Mouse (Mus musculus) Patski (cell line): ENCODE data around the gene Wfdc1. TPM values are rescaled to one million over a fixed set of nuclear protein-coding genes. Genes with fewer than 3 reads are reported as not detected.

Source experiments
- ATAC-seq: fragments of 100-300 bp; one replicate; pipeline ENCODE4 v1.8.0; 2021
- CTCF ChIA-PET: fragments of 350-600 bp; sonication (Branson Sonifier 250); formaldehyde crosslinking; loops from one replicate; lab custom pipeline; 2022; ENCODE audit warnings: inconsistent platforms; lab: Charles Lee
- POLR2A ChIA-PET: fragments of 350-600 bp; sonication (Branson Sonifier 250); formaldehyde crosslinking; loops from one replicate; lab custom pipeline; 2022; ENCODE audit warnings: antibody characterized with exemption, inconsistent platforms; lab: Charles Lee
- DNase-seq: peaks from one replicate; pipeline ENCODE4 v3.0.0-alpha.2; 2011; ENCODE audit warnings: low read depth, low spot score
- H3K27me3 ChIP-seq: fragments of 371-371 bp; one replicate; pipeline ENCODE4 v1.5.1; 2021
- CTCF ChIP-seq: fragments of 100-300 bp; IDR thresholded peaks from one replicate; pipeline ENCODE4 v1.5.1; 2021
- in situ Hi-C: fragments of 300-500 bp; cut with MboI; formaldehyde crosslinking; loops from 3 replicates; pipeline ENCODE4 v1.11.1; 2018; ENCODE audit warnings: low pct_unique_long_range_greater_than_20kb, mixed read lengths
- polyA plus RNA-seq: library from polyadenylated mRNA; unstranded; gene quantifications from one replicate; pipeline ENCODE4 v1.2.3, GENCODE M21; 2021

The Wfdc1 gene
- polyA plus RNA-seq, 1 experiment from 2014 or later: not detected

- CTCF ChIA-PET: interaction anchor here (0.8 to 2.9 kb wide), 25 partner anchors 10 to 264 kb away, joined by 3 to 27 read pairs (median 4); partner anchors contain the start of genes Kcng4, Taf1c and Tldc1
- POLR2A ChIA-PET: no interaction called here
- peak; percentile 97 for TF ChIP-seq CTCF
- peak; percentile 50 for ATAC-seq
- in situ Hi-C loops: loop anchor here (5.0 to 25.0 kb wide), 3 partner anchors 229 to 411 kb away; partner anchors contain the start of gene Necab2
- DNase-seq: peak; percentile 44
- peaks cover 12% of the 10 kb centered on the region for H3K27me3 ChIP-seq
Measured at GRCm38 (mm10) chr8:119676389-119676788, 10.2 kb downstream of the Wfdc1 start.

DNA sequence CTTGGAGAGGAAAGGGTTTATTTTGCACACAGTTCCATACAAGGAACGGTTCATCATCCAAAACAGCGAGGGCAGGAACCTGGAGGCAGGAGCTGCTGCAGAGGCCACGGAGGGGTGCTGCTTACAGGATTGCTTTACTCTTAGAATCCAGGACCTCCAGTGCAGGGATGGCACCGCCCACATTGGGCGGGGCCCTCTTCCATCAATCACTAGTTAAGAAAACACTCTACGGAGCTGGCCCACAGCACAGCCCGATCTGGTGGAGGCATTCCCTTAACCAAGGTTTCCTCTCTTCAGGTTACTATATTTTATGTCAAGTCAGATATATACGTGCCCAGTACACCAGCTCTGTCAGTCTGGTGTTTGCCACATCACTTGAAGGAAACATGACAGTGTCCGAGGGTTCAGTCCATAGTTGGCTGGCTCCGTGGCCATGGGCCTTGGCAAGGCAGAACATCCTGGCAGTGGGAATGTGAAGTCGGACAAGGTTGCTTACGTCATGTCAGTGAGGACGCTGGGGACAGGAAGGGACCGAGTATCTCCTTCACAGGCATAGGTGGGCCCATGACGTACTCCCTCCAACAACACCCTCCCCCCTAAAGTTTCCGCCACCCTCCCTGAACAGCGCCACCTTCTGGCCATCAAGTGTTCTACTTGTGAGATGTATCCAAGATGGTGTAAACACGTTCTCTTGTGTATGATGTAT is 12.1 kb downstream of the Wfdc1 start:
- POLR2A ChIA-PET: no interaction called here

DNA sequence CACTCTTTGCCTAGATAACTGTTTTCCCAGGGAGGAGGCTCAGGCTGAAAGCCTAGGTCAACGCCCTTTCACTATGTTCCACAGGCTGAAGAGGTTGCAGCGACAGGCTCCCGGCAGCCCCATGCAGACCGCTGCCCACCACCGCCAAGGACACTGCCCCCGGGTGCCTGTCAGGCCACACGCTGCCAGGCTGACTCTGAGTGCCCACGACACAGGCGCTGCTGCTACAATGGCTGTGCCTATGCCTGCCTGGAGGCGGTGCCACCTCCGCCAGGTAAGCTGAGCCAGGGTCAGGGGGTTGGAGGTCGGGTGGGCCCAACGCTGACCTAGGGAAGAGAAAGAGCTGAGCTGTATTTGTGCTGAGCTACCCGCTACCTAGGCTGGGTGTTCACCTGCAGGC is 13.0 kb downstream of the Wfdc1 start:
- in situ Hi-C loops: loop anchor here (5.0 to 25.0 kb wide), 3 partner anchors 232 to 408 kb away; partner anchors contain the start of gene Necab2
- no peak for TF ChIP-seq CTCF
- DNase-seq (no peak), ATAC-seq (no peak)
- ChIA-PET POLR2A (no interaction called here), CTCF (interaction anchor here (1.1 to 1.2 kb wide), 2 partner anchors 23 to 100 kb away, joined by 4 to 7 read pairs; partner anchors contain the start of gene Tldc1)
- H3K27me3 ChIP-seq: peaks cover 31% of the 10 kb centered on the region

More for the DNA sequence above, 12.1 kb downstream of the Wfdc1 start:
- peaks cover 24% of the 10 kb centered on the region for H3K27me3 ChIP-seq
- DNase-seq (no peak), ATAC-seq (no peak)
- TF ChIP-seq CTCF: peak; percentile 65
- CTCF ChIA-PET: interaction anchor here (1.2 to 2.9 kb wide), 5 partner anchors 9 to 101 kb away, joined by 3 to 27 read pairs (median 7); partner anchors contain the start of gene Tldc1
- in situ Hi-C loops: loop anchor here (5.0 to 25.0 kb wide), 3 partner anchors 231 to 409 kb away; partner anchors contain the start of gene Necab2

DNA sequence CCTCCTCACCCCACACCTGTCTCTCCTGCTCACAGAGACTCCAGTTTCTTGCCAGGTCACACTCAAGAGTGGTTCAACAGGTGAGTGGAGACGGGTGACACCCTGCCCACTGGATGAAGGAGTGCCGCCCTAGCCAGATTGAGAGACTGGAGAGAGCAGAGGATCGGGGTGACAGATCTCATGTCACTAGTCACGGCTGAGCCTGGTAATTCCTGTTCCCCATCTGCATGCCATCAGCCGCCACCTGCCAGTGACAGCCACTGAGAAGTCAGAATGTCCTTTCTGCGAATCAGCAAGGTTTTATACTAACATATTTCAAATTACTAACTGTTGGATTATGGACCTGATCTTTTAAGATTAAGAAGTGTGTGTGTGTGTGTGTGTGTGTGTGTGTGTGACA is 24.4 kb downstream of the Wfdc1 start:
- in situ Hi-C loops: loop anchor here (25.0 kb wide), 1 partner anchor 397 kb away; no protein-coding TSS in a partner anchor
- ATAC-seq (no peak), DNase-seq (no peak)
- CTCF ChIA-PET: interaction anchor here (5.1 to 6.0 kb wide), 2 partner anchors 9 to 88 kb away, joined by 21 to 121 read pairs; partner anchors contain the start of genes Atp2c2 and Tldc1
- H3K27me3 ChIP-seq: no peaks in the 10 kb centered on the region
- no peak for TF ChIP-seq CTCF
- POLR2A ChIA-PET: no interaction called here

DNA sequence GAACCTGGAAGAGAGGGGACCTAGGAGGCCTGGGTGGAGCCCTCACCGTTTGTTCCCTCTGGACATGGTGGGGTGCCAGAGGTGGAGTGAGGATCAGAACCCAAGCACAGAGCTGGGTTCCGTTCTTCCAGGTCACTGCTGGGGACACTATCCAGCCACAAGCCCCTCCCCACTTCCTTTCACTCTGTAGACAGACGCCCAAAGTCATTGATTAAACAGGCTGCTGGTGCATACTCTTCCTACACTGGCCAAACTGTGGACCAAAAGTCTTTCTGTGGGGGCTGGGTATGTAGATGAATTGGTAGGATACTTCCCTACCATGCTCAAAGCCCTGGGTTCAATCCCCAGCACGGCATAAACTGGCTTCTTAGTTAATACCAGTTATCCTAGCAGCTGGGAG is 25.8 kb downstream of the Wfdc1 start:
- DNase-seq (no peak), ATAC-seq (no peak)
- CTCF ChIA-PET: no interaction called here
- POLR2A ChIA-PET: no interaction called here
- no peak for TF ChIP-seq CTCF
- in situ Hi-C loops: loop anchor here (25.0 kb wide), 1 partner anchor 395 kb away; no protein-coding TSS in a partner anchor
- no peaks in the 10 kb centered on the region for H3K27me3 ChIP-seq

DNA sequence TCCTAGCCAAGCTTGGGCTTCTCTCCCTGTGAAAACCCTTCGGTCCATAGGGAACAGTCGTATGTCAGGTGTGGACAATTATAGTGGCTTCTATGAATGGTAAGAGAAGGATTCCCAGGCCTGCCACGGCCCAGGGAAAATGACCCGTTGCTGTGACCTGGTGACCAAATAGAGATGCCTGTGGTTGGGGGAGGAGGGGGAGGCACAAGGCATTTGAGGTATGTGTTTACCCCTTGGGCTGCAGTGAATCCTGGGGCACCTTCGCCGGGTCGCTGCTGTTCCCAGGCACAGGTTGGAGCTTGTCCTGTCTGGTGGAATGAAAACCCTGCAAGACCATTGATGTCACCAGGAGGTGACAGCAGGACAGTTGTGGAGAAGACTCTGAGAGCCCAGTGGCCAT is 28.5 kb downstream of the Wfdc1 start:
- ATAC-seq (no peak), DNase-seq (no peak)
- ChIA-PET CTCF (interaction anchor here (1.8 to 1.9 kb wide), 2 partner anchors 11 to 84 kb away, joined by 5 to 7 read pairs; partner anchors contain the start of gene Tldc1), POLR2A (no interaction called here)
- H3K27me3 ChIP-seq: no peaks in the 10 kb centered on the region
- in situ Hi-C loops: loop anchor here (25.0 kb wide), 1 partner anchor 393 kb away; no protein-coding TSS in a partner anchor
- TF ChIP-seq CTCF: no peak

DNA sequence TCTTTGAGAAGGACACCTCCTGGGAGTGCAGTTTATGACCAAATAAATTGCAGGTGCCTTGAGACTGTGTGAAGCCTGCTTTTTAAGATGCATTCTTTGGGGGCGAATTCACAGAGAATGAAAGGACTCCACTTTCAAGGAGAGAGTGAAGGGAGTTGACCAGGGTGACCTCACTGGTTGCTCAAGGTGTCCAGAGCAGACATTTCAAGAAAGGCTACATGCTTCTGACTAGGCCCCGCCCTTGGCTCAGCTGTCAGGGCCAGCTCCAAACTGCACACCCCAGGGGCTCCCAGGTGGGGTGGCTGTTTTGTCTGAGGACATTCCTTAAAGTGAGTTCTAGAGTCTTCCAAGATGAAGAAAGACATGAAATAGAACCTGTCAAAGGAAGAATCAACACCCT is 31.0 kb downstream of the Wfdc1 start:
- POLR2A ChIA-PET: interaction anchor here (0.6 kb wide), 1 partner anchor 31 kb away, joined by 3 read pairs; no protein-coding TSS in a partner anchor
- TF ChIP-seq CTCF: no peak
- H3K27me3 ChIP-seq: no peaks in the 10 kb centered on the region
- CTCF ChIA-PET: interaction anchor here (0.9 to 4.3 kb wide), 3 partner anchors 9 to 82 kb away, joined by 3 to 21 read pairs (median 3); no protein-coding TSS in a partner anchor
- DNase-seq (no peak), ATAC-seq (no peak)
- in situ Hi-C loops: loop anchor here (25.0 kb wide), 1 partner anchor 390 kb away; no protein-coding TSS in a partner anchor

GRCm38 (mm10) chr8:119698960-119699359 is 32.8 kb downstream of the Wfdc1 start:
- in situ Hi-C loops: loop anchor here (25.0 kb wide), 1 partner anchor 388 kb away; no protein-coding TSS in a partner anchor
- ChIA-PET CTCF (interaction anchor here (0.9 to 4.3 kb wide), 7 partner anchors 9 to 80 kb away, joined by 3 to 21 read pairs (median 4); no protein-coding TSS in a partner anchor), POLR2A (interaction anchor here (0.9 kb wide), 1 partner anchor 80 kb away, joined by 7 read pairs; the partner anchor contains the start of gene Tldc1)
- ATAC-seq (no peak), DNase-seq (no peak)
- no peak for TF ChIP-seq CTCF
- H3K27me3 ChIP-seq: no peaks in the 10 kb centered on the region

GRCm38 (mm10) chr8:119699549-119700134 is 33.5 kb downstream of the Wfdc1 start, which contains the start of gene Atp2c2:
Gene Atp2c2 (plus strand): TSS chr8:119700009.
- TF ChIP-seq CTCF: no peak
- H3K27me3 ChIP-seq: no peaks in the 10 kb centered on the region
- no peak for DNase-seq
- in situ Hi-C loops: loop anchor here (5.0 to 25.0 kb wide), 2 partner anchors 43 to 388 kb away; no protein-coding TSS in a partner anchor
- CTCF ChIA-PET: interaction anchor here (0.9 to 4.3 kb wide), 8 partner anchors 8 to 79 kb away, joined by 3 to 21 read pairs (median 4); no protein-coding TSS in a partner anchor
- POLR2A ChIA-PET: no interaction called here
- ATAC-seq: no peak

DNA sequence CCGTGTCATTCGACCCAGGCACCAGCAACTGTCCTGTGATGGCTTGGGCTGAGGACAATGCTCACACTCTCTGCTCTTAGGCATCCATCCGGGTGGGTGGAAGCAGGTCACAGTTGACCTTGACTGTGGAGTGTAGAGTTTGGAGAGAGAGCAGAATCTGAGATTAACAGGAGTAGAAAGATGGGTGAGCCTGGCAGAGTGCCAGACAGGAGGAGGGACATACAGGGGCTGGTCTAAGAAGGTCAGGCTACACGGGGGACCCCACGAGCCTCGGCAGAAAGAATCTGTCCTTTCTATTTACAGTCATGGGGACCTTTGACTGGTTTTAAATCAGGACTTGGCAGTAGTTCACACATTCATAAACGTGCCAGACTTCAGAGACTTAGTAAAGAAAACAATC is 36.8 kb downstream of the Wfdc1 start:
- ATAC-seq (no peak), DNase-seq (no peak)
- TF ChIP-seq CTCF: no peak
- POLR2A ChIA-PET: no interaction called here
- in situ Hi-C loops: loop anchor here (5.0 kb wide), 1 partner anchor 39 kb away; no protein-coding TSS in a partner anchor
- H3K27me3 ChIP-seq: no peaks in the 10 kb centered on the region
- CTCF ChIA-PET: interaction anchor here (1.3 kb wide), 1 partner anchor 15 kb away, joined by 4 read pairs; no protein-coding TSS in a partner anchor
